Mouse (Mus musculus): ENCODE results near the gene Haus3.

The Haus3 gene

DNA sequence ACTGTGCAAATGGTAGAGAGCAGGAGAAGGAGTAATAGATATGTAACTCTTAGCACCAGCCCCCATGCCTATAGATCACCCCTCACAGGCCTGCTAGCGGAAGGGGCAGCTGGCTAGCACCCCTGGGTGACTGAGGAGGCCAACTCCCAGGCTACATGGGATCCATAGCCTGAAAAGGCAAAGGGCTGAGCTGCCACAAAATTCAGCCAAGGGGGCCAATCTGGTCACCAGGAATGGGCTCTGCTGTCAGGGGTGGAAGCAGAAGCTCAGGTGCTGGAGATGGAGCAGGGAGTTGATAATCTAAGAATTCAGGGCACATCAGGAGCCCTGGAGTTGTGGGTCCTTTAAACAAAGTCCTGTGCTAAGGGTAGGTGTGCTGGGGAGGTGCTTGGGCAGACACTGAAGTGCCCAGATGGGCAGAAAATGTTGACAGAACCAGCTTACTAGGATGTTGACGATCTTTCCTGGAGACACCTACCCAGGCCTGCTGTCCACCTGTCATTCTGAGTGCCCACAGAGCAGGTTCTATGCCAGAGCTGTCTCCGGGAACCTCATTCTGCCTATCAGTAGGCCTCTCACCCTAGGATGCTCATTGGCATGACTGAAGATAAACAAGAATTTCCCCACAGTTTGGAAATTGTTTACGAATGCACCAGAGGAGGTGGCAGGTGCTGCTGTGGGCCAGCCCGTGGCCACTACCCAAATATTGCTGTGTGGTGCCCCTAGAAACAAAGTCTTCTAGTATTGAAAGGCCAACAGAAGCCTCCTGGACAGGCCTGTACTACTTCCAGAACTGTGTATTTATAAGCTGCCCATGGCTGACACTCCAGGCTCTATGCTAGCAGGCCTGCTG lies 5.4 kb upstream of the Haus3 start:
- ChIA-PET CTCF (no interaction called here), POLR2A (interaction anchor here in 3 of 4 experiments (0.8 to 7.1 kb wide), 8 partner anchors 12 to 339 kb away, joined by 3 to 65 read pairs (median 7); partner anchors contain the start of genes Mxd4 (in 3 of the 3) and Tnip2 (in 1 of the 3))

DNA sequence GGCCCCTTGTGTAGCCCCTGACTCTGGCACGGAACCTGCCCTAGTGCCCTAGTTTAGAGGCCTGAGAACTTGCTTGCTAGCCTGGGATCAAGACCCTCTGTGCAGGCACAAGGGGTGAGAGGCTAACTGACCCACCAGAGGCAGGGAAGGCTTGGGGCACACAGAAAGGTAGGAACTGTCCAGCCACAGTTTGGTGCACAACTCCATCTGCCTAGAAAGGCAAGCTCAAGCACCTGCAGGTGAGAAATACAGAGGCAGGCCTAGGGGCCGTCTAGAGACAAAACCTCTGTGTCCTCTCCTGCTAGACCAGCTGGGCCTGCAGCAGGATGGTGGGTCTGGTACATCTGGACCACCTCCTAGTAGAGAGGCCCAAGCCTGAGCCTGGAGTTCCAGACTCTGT lies 4.7 kb upstream of the Haus3 start:
- CTCF ChIA-PET: no interaction called here
- POLR2A ChIA-PET: interaction anchor here in 3 of 4 experiments (0.8 to 7.1 kb wide), 7 partner anchors 12 to 340 kb away, joined by 3 to 65 read pairs (median 3); partner anchors contain the start of genes Mxd4 (in 3 of the 3), Rnf4 (in 1 of the 3) and Tnip2 (in 1 of the 3)

DNA sequence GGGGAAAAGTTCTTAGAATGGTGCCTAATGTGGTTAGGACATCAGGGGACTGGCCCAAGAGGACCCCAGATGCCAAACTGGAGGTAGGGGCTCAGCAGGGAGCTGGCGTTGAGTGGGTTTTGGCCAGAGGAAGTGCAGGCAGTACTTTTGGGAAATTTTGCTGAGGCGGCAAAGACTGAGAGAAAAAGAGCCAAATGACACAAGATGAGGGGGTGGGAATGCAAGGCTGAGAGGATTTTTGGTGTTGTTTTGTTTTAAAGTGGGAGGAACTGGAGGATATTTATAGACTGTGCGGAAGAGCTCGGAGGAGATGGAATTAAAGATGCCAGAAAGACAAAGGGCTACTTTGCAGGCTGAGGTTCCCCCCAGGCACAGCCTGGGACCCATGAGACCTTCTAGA lies 1.4 kb upstream of the Haus3 start:
- ChIA-PET CTCF (interaction anchor here in 2 of 4 experiments (0.7 to 1.0 kb wide), 2 partner anchors 40 to 75 kb away, joined by 3 to 10 read pairs; no protein-coding TSS in a partner anchor), POLR2A (interaction anchor here in 3 of 4 experiments (1.2 to 7.1 kb wide), 7 partner anchors 11 to 166 kb away, joined by 3 to 65 read pairs (median 6); partner anchors contain the start of genes Mxd4 (in 3 of the 3) and Rnf4 (in 1 of the 3))

DNA sequence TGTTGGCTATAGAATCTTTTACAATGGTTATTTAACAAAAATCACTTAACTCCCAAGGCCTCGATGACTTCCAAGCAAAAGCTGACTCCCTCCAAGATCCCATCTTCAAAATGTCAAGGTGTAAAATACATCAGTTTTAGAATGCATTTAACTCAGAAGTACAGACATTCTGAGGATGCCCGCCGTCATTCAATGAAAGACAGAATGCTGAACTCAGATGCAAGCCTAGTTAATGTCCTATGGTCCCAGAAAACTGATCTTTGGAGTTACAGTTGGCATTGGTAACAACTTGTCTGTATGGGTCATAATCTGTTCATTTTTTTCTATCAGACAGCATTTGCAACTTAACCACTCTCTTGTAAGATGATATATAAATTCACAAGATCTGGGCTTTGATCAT lies 627 bp upstream of the Haus3 start:
- POLR2A ChIA-PET: interaction anchor here in 3 of 4 experiments (0.8 to 7.1 kb wide), 15 partner anchors 12 to 490 kb away, joined by 3 to 65 read pairs (median 5); partner anchors contain the start of genes Grk4 (in 2 of the 3), Mxd4 (in 2 of the 3), Nop14 (in 2 of the 3) and Rnf4 (in 2 of the 3)
- CTCF ChIA-PET: interaction anchor here in 1 of 4 experiments (0.7 kb wide), 1 partner anchor 355 kb away, joined by 5 read pairs; no protein-coding TSS in a partner anchor

GRCm38 (mm10) chr5:34167857-34168256 lies 1.5 kb downstream of the Haus3 start:
- POLR2A ChIA-PET: interaction anchor here in 1 of 4 experiments (0.5 to 7.1 kb wide), 4 partner anchors 8 to 18 kb away, joined by 3 to 65 read pairs (median 7); partner anchors contain the start of gene Mxd4
- CTCF ChIA-PET: no interaction called here

DNA sequence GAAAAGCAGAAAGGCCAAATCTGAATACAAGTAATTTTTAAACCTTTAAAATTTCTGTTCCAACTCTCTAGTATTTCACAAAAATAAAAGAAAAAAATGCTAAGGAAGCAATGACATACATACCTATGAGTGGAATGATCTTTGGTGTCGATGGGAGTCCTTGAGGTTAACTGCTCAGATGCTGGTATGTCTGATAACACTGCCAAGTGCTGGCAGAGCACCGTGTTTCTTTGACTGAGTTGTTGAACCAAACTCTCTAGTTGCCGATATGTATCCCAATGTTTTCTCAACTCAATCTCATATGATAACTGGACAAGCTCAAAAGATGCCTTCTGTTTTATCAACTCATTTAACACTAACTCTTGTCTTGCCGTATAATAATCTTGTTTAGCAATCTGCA lies 3.5 kb downstream of the Haus3 start:
- POLR2A ChIA-PET: interaction anchor here in 3 of 4 experiments (0.6 to 2.8 kb wide), 6 partner anchors 11 to 784 kb away, joined by 3 to 6 read pairs (median 4); partner anchors contain the start of genes Grk4 (in 1 of the 3), Mxd4 (in 1 of the 3), Nop14 (in 1 of the 3) and Rgs12 (in 1 of the 3)
- CTCF ChIA-PET: no interaction called here

DNA sequence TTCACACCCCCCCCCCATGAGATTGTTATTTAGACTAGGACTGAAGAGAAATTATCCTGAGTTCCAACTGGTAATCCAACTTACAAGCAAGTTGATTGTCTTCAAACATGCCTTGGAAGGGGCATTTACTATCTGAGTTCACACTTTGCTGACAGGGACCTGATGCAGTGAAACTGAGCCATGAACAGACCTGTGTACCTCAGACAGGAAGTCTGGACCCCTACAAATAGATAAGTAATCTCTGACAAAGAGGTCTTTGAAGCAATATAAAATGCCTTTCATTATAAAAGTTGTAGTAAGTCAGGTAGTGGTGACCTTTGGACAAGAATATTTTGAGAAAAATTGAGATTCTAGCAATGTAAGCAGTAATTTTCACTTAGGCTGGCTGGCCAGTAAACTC lies 20.9 kb downstream of the Haus3 start:
- ChIA-PET CTCF (interaction anchor here in 1 of 4 experiments (0.6 kb wide), 1 partner anchor 795 kb away, joined by 3 read pairs; no protein-coding TSS in a partner anchor), POLR2A (interaction anchor here in 2 of 4 experiments (0.8 to 1.0 kb wide), 3 partner anchors 17 to 39 kb away, joined by 3 read pairs; partner anchors contain the start of gene Mxd4 (in 1 of the 2))

GRCm38 (mm10) chr5:34147554-34147953 lies 21.8 kb downstream of the Haus3 start:
- CTCF ChIA-PET: no interaction called here
- POLR2A ChIA-PET: interaction anchor here in 1 of 4 experiments (0.9 kb wide), 1 partner anchor 27 kb away, joined by 3 read pairs; no protein-coding TSS in a partner anchor

DNA sequence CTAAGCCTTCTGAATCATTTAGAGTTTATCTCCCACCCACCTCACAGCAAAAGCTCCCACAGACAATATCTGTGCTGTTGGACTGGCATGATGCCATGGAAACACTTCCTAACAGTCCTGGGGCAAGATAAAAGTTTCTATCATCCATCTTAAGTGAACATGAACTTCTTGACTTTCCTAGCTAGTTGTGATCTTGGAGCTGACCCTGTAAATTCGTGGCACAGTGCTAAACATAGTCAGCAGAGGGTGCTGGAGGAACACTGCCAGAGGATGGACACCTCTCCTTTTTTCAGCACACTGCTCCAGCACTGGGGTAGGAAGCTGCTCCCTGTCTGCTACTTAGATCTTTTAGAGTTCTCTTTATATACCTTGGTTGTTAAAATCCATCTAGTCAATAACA lies 29.6 kb downstream of the Haus3 start:
- ChIA-PET CTCF (interaction anchor here in 2 of 4 experiments (0.5 to 1.1 kb wide), 6 partner anchors 48 to 521 kb away, joined by 3 to 5 read pairs (median 4); partner anchors contain the start of genes Grk4 (in 1 of the 2), Mxd4 (in 1 of the 2) and Nop14 (in 1 of the 2)), POLR2A (interaction anchor here in 1 of 4 experiments (0.6 kb wide), 1 partner anchor 18 kb away, joined by 3 read pairs; no protein-coding TSS in a partner anchor)

- ChIA-PET POLR2A (interaction anchor here in 2 of 4 experiments (0.6 to 1.7 kb wide), 3 partner anchors 19 to 78 kb away, joined by 4 to 5 read pairs (median 5); partner anchors contain the start of genes Haus3 (in 1 of the 2) and Poln (in 1 of the 2)), CTCF (interaction anchor here (0.6 to 1.0 kb wide), 6 partner anchors 9 to 406 kb away, joined by 3 to 6 read pairs (median 4); no protein-coding TSS in a partner anchor)
Measured at GRCm38 (mm10) chr5:34132731-34133130, 36.6 kb downstream of the Haus3 start.

- ChIA-PET POLR2A (interaction anchor here in 2 of 4 experiments (0.6 to 0.8 kb wide), 2 partner anchors 157 to 212 kb away, joined by 3 to 6 read pairs; partner anchors contain the start of gene Rnf4 (in 1 of the 2)), CTCF (interaction anchor here in 2 of 4 experiments (1.1 to 1.2 kb wide), 3 partner anchors 9 to 112 kb away, joined by 3 to 4 read pairs (median 4); no protein-coding TSS in a partner anchor)
Measured at GRCm38 (mm10) chr5:34124131-34124530, 45.2 kb downstream of the Haus3 start.

GRCm38 (mm10) chr5:34119121-34119856 lies 50.0 kb downstream of the Haus3 start:
- POLR2A ChIA-PET: no interaction called here
- CTCF ChIA-PET: no interaction called here

GRCm38 (mm10) chr5:34105681-34106080 lies 63.6 kb downstream of the Haus3 start:
- ChIA-PET CTCF (no interaction called here), POLR2A (no interaction called here)
